Mouse (Mus musculus) right cerebral cortex, postnatal 4 days (tissue): Measurements from ENCODE around the gene Gm49361.
"Not testable (repeated sequence)": the region's sequence is repeated elsewhere in the genome, so short reads cannot be mapped to it uniquely, and the experiment has no call there.

Experiments
- DNase-seq: peaks from one replicate; pipeline ENCODE4 v3.0.0-alpha.2; 2022

Gm49361 gene

GRCm38 (mm10) chr14:57729364-57729763 is 16.5 kb downstream of the Gm49361 start:
- no peak for DNase-seq

GRCm38 (mm10) chr14:57726172-57726571 is 19.7 kb downstream of the Gm49361 start:
- no peak for DNase-seq

DNA sequence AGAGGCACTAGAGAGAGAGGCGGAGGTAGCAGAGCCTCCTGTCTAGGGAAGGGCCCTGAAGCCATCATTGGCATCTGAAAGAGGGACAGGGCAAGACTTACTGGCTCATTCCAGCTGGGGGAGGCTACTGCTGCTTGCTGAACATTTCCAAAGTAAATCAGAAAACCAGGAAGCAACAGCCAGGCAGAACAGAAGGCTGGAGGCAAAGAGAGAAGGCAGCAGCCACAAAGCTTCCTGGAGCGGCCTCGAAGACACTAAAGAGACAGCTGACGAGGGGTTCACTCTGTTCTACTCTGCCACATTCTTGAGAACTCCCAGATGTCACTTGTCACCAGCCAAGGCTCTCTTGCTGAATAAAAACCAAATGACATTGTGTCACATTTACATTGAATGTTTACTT is 21.4 kb downstream of the Gm49361 start:
- no peak for DNase-seq

- no peak for DNase-seq
Observed at GRCm38 (mm10) chr14:57718245-57718644, 27.7 kb downstream of the Gm49361 start.

- DNase-seq: no peak
Observed at GRCm38 (mm10) chr14:57716601-57717245, 29.2 kb downstream of the Gm49361 start.

GRCm38 (mm10) chr14:57712884-57713283 is 33.0 kb downstream of the Gm49361 start:
- no peak for DNase-seq

- no peak for DNase-seq
Observed at GRCm38 (mm10) chr14:57711059-57711458, 34.8 kb downstream of the Gm49361 start.

GRCm38 (mm10) chr14:57709171-57709570 is 36.7 kb downstream of the Gm49361 start:
- no peak for DNase-seq

DNA sequence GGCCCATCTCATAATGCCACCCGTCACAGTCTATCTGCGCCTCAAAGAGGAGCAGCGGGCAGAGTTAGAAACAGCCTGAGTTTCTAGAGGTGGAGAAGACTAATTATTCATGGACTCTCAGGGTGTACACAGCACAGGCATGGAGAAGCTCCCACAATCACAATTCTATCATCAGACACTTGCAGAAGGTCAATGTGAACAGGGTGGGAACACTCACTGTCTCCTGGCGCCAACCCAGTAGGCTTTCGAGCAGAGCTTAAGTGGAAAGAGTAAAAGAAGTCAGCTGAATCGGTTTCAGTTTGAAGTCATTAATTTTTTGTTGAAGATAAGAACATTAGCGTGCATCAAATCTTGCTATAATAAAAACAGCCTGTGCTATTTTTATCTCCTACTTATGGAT is 37.3 kb downstream of the Gm49361 start:
- DNase-seq: no peak

- peak; percentile 23 for DNase-seq
Observed at GRCm38 (mm10) chr14:57707100-57707893, 38.6 kb downstream of the Gm49361 start.

GRCm38 (mm10) chr14:57706760-57707099 is 39.2 kb downstream of the Gm49361 start:
- no peak for DNase-seq

GRCm38 (mm10) chr14:57705759-57706158 is 40.1 kb downstream of the Gm49361 start:
- DNase-seq: no peak

GRCm38 (mm10) chr14:57705075-57705474 is 40.8 kb downstream of the Gm49361 start:
- no peak for DNase-seq

DNA sequence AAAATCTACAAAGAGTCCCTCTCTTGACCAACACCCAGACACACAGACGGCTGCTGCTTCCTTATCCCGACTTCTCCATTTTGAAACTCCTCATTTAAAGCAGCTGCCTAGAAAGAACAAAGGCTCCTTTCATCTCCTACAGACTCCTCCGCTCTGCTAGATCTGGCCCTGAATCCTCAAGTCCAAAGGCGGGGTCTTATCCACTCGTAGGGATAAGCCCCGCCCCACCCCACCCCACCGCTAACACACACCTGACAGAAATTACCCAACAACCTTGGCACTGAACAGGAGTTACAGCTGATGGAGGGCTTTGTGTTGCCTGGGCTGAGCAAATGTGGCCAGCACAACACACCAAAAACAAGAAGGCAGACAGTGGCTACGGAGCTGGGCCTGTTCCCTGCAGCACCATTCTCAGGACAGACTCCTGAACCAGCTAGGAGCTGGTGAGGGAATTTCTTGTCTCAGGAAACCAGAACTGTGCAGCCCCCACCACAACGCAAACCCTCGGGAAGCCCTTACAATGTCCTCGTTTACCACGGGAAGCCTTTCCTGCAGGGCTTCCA is 43.9 kb downstream of the Gm49361 start:
- DNase-seq: no peak

GRCm38 (mm10) chr14:57699461-57699970 is 46.4 kb downstream of the Gm49361 start:
- no peak for DNase-seq

- no peak for DNase-seq
Observed at GRCm38 (mm10) chr14:57699016-57699415, 46.9 kb downstream of the Gm49361 start.

- no peak for DNase-seq
Observed at GRCm38 (mm10) chr14:57696066-57696465, 49.8 kb downstream of the Gm49361 start.

DNA sequence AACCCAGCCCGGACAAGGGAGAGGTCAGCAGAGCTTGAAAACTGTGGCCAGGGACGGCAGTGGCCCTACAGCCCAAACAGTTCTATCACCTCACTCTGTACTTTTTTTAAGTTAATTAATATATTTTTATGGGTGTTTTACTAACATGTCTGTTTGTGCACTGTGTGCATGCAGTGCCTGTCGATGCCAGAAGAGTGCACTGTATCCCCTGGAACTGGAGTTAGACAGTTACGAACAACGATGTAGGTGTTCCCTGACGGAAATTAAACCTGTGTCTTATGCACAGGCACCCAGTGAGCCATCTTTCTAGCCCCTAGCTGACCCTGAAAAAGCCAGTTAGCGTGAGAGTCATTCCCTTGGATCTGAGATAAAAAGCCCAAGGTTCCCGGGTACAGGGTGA is 50.4 kb downstream of the Gm49361 start:
- no peak for DNase-seq

DNA sequence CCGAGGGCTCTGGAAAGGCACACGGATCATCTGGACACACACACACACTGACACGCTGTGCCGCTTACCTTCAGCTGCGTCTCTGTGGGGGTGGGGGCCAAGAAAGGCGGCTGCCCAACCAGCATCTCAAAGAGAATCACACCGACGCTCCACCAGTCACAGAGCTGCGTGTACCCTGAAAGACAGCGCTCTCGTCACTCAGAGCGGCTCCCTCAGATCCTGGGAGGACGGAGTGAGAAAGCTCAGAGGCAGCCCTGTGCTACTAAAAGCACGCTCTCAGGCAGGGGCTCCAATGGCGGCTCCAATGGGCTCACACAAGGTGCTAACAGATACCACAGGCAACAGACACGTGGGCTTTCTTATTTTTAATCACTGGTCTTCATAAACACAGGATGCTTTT is 51.7 kb downstream of the Gm49361 start:
- DNase-seq: no peak

- no peak for DNase-seq
Observed at GRCm38 (mm10) chr14:57692517-57693130, 53.3 kb downstream of the Gm49361 start.

GRCm38 (mm10) chr14:57691316-57691715 is 54.6 kb downstream of the Gm49361 start:
- no peak for DNase-seq

DNA sequence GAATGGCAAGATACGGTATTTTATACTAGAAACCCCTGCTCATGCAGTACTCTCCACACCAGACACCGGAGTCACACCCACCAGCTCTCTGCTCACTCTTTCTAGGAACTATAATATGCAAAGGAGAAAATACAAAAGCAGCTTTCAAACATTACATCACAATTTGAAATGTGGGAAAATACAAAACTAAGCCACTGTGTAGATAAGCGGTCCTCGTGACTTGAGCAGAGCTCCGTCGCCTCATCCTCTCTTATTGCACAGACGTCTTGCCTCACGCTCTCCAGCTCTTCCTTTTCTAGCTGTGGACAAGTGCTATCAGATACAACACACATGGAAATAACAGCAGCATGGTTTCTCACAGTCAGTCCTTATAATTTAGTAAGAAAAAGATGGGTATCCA is 55.2 kb downstream of the Gm49361 start:
- DNase-seq: no peak

DNA sequence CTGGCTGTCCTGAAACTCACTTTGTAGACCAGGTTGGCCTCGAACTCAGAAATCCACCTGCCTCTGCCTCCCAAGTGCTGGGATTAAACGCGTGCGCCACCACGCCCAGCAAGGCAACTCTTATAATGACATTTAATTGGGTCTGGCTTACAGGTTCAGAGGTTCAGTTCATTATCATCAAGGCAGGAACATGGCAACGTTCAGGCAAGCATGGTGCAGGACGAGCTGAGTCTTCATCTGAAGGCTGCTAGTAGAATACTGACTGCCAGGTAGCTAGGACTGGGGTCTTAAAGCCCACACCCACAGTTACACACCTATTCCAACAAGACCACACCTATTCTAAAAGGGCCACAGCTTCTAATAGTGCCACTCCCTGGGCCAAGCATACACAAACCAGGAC is 57.8 kb downstream of the Gm49361 start:
- DNase-seq: not testable (repeated sequence)

DNA sequence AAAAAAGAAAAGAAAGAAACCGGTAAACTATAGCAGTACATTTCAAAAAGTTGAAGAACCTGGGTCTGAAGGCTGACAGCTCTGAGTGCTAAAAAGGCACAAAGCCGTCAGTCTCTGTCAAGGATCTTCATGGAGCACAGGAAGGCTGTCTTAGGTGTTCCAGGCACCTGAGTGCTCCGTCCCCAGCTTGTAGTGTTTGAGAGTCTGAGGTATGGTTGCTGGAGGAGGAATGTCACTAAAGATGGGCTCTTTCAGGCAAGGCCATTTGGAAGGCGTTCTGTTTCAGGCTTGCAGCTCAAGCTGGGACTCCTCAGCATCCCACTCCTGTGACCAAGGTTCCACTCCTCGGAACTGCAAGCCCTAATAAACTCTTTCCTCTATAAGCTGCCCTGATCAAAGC is 58.5 kb downstream of the Gm49361 start:
- DNase-seq: no peak
